Mouse (Mus musculus) embryo, embryonic 9.5 days (tissue): ENCODE results near the gene Nlrp9b.
"Not testable (repeated sequence)": the region's sequence is repeated elsewhere in the genome, so short reads cannot be mapped to it uniquely, and the experiment has no call there.

Experiments
- DNase-seq: peaks from one replicate; pipeline ENCODE4 v3.0.0-alpha.2; 2017; ENCODE audit errors: extremely low spot score

Gene Nlrp9b

GRCm38 (mm10) chr7:19991165-19991564, at the start of gene Nlrp9b:
Gene Nlrp9b, plus strand, starts transcription at chr7:19991465.
- not testable (repeated sequence) for DNase-seq

- no peak for DNase-seq
These were observed 46.6 kb upstream of the Nlrp9b start for GRCm38 (mm10) chr7:19944709-19945108.

GRCm38 (mm10) chr7:19945201-19945600, 46.1 kb upstream of the Nlrp9b start:
- no peak for DNase-seq

GRCm38 (mm10) chr7:19945821-19946515, 45.3 kb upstream of the Nlrp9b start:
- no peak for DNase-seq

GRCm38 (mm10) chr7:19948956-19949355, 42.3 kb upstream of the Nlrp9b start:
- DNase-seq, result no peak

- no peak for DNase-seq
These were observed 41.3 kb upstream of the Nlrp9b start for GRCm38 (mm10) chr7:19949996-19950395.

GRCm38 (mm10) chr7:19950589-19950988, 40.7 kb upstream of the Nlrp9b start, which contains the start of gene Igsf23:
Gene Igsf23, minus strand, starts transcription at chr7:19950756.
- no peak for DNase-seq

- peak; percentile 31 for DNase-seq
These were observed 38.8 kb upstream of the Nlrp9b start for GRCm38 (mm10) chr7:19952320-19952986.

- peak; percentile 42 for DNase-seq
These were observed 38.2 kb upstream of the Nlrp9b start for GRCm38 (mm10) chr7:19953054-19953453.

GRCm38 (mm10) chr7:19955861-19956260, 35.4 kb upstream of the Nlrp9b start:
- no peak for DNase-seq

- peak; percentile 80 for DNase-seq
These were observed 34.9 kb upstream of the Nlrp9b start for GRCm38 (mm10) chr7:19956341-19956781.

- no peak for DNase-seq
These were observed 28.8 kb upstream of the Nlrp9b start for GRCm38 (mm10) chr7:19962423-19962822.

GRCm38 (mm10) chr7:19964985-19965579, 26.2 kb upstream of the Nlrp9b start, which contains the start of gene Ceacam20:
Gene Ceacam20, plus strand, starts transcription at chr7:19965412.
- DNase-seq, result no peak

GRCm38 (mm10) chr7:19969106-19969505, 22.2 kb upstream of the Nlrp9b start:
- no peak for DNase-seq

GRCm38 (mm10) chr7:19969541-19970090, 21.6 kb upstream of the Nlrp9b start:
- DNase-seq, result no peak

GRCm38 (mm10) chr7:19970196-19970595, 21.1 kb upstream of the Nlrp9b start:
- DNase-seq, result no peak

- no peak for DNase-seq
These were observed 19.7 kb upstream of the Nlrp9b start for GRCm38 (mm10) chr7:19971516-19971915.

GRCm38 (mm10) chr7:19996721-19997120, 5.5 kb downstream of the Nlrp9b start:
- not testable (repeated sequence) for DNase-seq

- DNase-seq, result no peak
These were observed 18.7 kb downstream of the Nlrp9b start for GRCm38 (mm10) chr7:20009987-20010386.

- DNase-seq, result not testable (repeated sequence)
These were observed 72.8 kb downstream of the Nlrp9b start for GRCm38 (mm10) chr7:20064100-20064499.

GRCm38 (mm10) chr7:20078118-20078517, 86.9 kb downstream of the Nlrp9b start:
- not testable (repeated sequence) for DNase-seq

- not testable (repeated sequence) for DNase-seq
These were observed 108.1 kb downstream of the Nlrp9b start, which contains the start of gene Vmn1r91 for GRCm38 (mm10) chr7:20099380-20099779. Gene Vmn1r91, plus strand, starts transcription at chr7:20099680.
